Mouse (Mus musculus) urinary bladder, postnatal 25 days (tissue): ENCODE measurements around the gene Glis1.
"Not testable (repeated sequence)": the region's sequence is repeated elsewhere in the genome, so short reads cannot be mapped to it uniquely, and the experiment has no call there.

Experiments used
- DNase-seq: peaks from one replicate; pipeline ENCODE4 v3.0.0; 2022; ENCODE audit warnings: low spot score

Glis1 gene

GRCm38 (mm10) chr4:107577146-107577839, 142.9 kb downstream of the Glis1 start:
- no peak for DNase-seq

- no peak for DNase-seq
Observed at GRCm38 (mm10) chr4:107580883-107581282, 146.5 kb downstream of the Glis1 start.

GRCm38 (mm10) chr4:107586391-107586790, 152.0 kb downstream of the Glis1 start:
- no peak for DNase-seq

- DNase-seq = no peak
Observed at GRCm38 (mm10) chr4:107588637-107589036, 154.2 kb downstream of the Glis1 start.

GRCm38 (mm10) chr4:107589046-107589445, 154.7 kb downstream of the Glis1 start:
- DNase-seq = no peak

- DNase-seq = no peak
Observed at GRCm38 (mm10) chr4:107590805-107591534, 156.6 kb downstream of the Glis1 start.

- DNase-seq = no peak
Observed at GRCm38 (mm10) chr4:107593426-107593825, 159.0 kb downstream of the Glis1 start.

GRCm38 (mm10) chr4:107597226-107597897, 163.0 kb downstream of the Glis1 start:
- no peak for DNase-seq

- DNase-seq = no peak
Observed at GRCm38 (mm10) chr4:107597898-107598580, 163.6 kb downstream of the Glis1 start.

- DNase-seq = not testable (repeated sequence)
Observed at GRCm38 (mm10) chr4:107598581-107598958, 164.2 kb downstream of the Glis1 start.

GRCm38 (mm10) chr4:107602284-107602683, 167.9 kb downstream of the Glis1 start:
- DNase-seq = no peak

GRCm38 (mm10) chr4:107602787-107603186, 168.4 kb downstream of the Glis1 start:
- DNase-seq = peak; percentile 23

- DNase-seq = no peak
Observed at GRCm38 (mm10) chr4:107603208-107603607, 168.8 kb downstream of the Glis1 start.

- DNase-seq = no peak
Observed at GRCm38 (mm10) chr4:107605964-107606602, 171.7 kb downstream of the Glis1 start.

GRCm38 (mm10) chr4:107609775-107610174, 175.4 kb downstream of the Glis1 start:
- no peak for DNase-seq

- DNase-seq = no peak
Observed at GRCm38 (mm10) chr4:107611888-107612650, 177.7 kb downstream of the Glis1 start.

GRCm38 (mm10) chr4:107617596-107618230, 183.3 kb downstream of the Glis1 start:
- DNase-seq = no peak

GRCm38 (mm10) chr4:107619487-107619886, 185.1 kb downstream of the Glis1 start:
- DNase-seq = no peak

- no peak for DNase-seq
Observed at GRCm38 (mm10) chr4:107621366-107621765, 187.0 kb downstream of the Glis1 start.

- no peak for DNase-seq
Observed at GRCm38 (mm10) chr4:107622296-107622695, 187.9 kb downstream of the Glis1 start.

- no peak for DNase-seq
Observed at GRCm38 (mm10) chr4:107623916-107624315, 189.5 kb downstream of the Glis1 start.
